ENCODE assay signal across 8 mouse cellular contexts in genomic region chr2:148902286-148902685, GRCm38 (mm10). TPM values are rescaled to one million over a fixed set of nuclear protein-coding genes. Genes with fewer than 3 reads are reported as not detected.
DNase-seq lines count a peak whose midpoint lies in the region.

No protein-coding gene starts in this region.

- DNase-seq in ZHBTc4 (ENCODE audit: low read depth, low spot score): peak; percentile 73
- DNase-seq in cerebellum, postnatal 36 days: peak; percentile 58 to 61
- peak; percentile 49 for DNase-seq in gastrocnemius, postnatal 10 days
- DNase-seq in hindlimb bud, embryonic 11.5 days (ENCODE audit: extremely low spot score, low read depth, low spot score): peak; percentile 10
- peak; percentile 61 to 68 for DNase-seq in left cerebral cortex, adult 18-20 months (ENCODE audit: low spot score in 2 of 2)
- DNase-seq in right cerebral cortex, adult 18-20 months: peak; percentile 57
- DNase-seq in urinary bladder, postnatal 25 days (ENCODE audit: low spot score): peak; percentile 60

- no peaks in the 10 kb centered on the region for H3K9me3 ChIP-seq in megakaryocyte, embryonic 14.5 days

- H3K36me3 ChIP-seq in megakaryocyte, embryonic 14.5 days (replicated peaks; ENCODE audit: low read length): no peaks in the 10 kb centered on the region

- H3K4me1 ChIP-seq in megakaryocyte, embryonic 14.5 days: peaks cover 7% of the 10 kb centered on the region

- H3K4me3 ChIP-seq in megakaryocyte, embryonic 14.5 days (replicated peaks): peak overlapping the region; percentile 85

- no peaks in the 10 kb centered on the region for H3K27me3 ChIP-seq in megakaryocyte, embryonic 14.5 days (replicated peaks)

RNA-seq across cellular contexts. Expression of gene Cst3, which starts 26.8 kb away (rescaled TPM):
- 100 to 1,000 TPM; 442 to 445 TPM for total RNA-seq in gastrocnemius, postnatal 10 days (2021)
- 1,000 to 10,000 TPM; 2,004 to 2,127 TPM for total RNA-seq in left cerebral cortex, adult 18-20 months (2021)
- polyA plus RNA-seq in megakaryocyte, embryonic 14.5 days (2012; ENCODE audit: insufficient read depth, low replicate concordance): 199 and 636 TPM in 2 replicates

RNA-seq across cellular contexts. Expression of gene 9230104L09Rik, which starts 37.4 kb away (rescaled TPM):
- 1 to 10 TPM; 1.5 to 1.6 TPM for total RNA-seq in gastrocnemius, postnatal 10 days (2021)
- not detected for total RNA-seq in left cerebral cortex, adult 18-20 months (2021)
- not detected in 2 replicates for polyA plus RNA-seq in megakaryocyte, embryonic 14.5 days (2012; ENCODE audit: insufficient read depth, low replicate concordance)

Comparison
In these comparisons a context has a peak if more than half of its experiments do, and no peak if none do; other contexts are left out.
1. Peak in every context shown above with its lines: DNase-seq and H3K4me3 ChIP-seq.
2. DNase-seq: peak in every context shown above with its lines; median percentile 73 in ZHBTc4; 64 in left cerebral cortex, adult 18-20 months; 60 in urinary bladder, postnatal 25 days; 60 in cerebellum, postnatal 36 days; 57 in right cerebral cortex, adult 18-20 months; 49 in gastrocnemius, postnatal 10 days; 10 in hindlimb bud, embryonic 11.5 days.
3. RNA of gene Cst3, which starts 26.8 kb away (total RNA-seq): 2,004 to 2,127 TPM in left cerebral cortex, adult 18-20 months; 442 to 445 TPM in gastrocnemius, postnatal 10 days; every median in the first group is over 4 times any median in the second.